Mouse (Mus musculus) left cerebral cortex, postnatal 4 days (tissue): ENCODE results near the gene Cox20. TPM values are rescaled to one million over a fixed set of nuclear protein-coding genes. Genes with fewer than 3 reads are reported as not detected.
A peak's percentile ranks its signal among the peaks of the same experiment; 100 is the strongest.
"Not testable (repeated sequence)": the region's sequence is repeated elsewhere in the genome, so short reads cannot be mapped to it uniquely, and the experiment has no call there.

Experiments
- DNase-seq: peaks from one replicate; pipeline ENCODE4 v3.0.0-alpha.2; 2022
- intact Hi-C: fragments of 180-260 bp; cut with DNase I; formaldehyde crosslinking; loops from one replicate; pipeline ENCODE4 v1.15.1; 2025
- total RNA-seq, 2 experiments: library from RNA; stranded (reverse); gene quantifications; 2 replicates each; pipeline ENCODE4 v1.2.3; 2021

Cox20 gene
- 10 to 100 TPM; 43.5 to 54.6 TPM for total RNA-seq

GRCm38 (mm10) chr1:178318389-178319184 lies at the start of gene Cox20:
Gene Cox20 (plus strand): TSS chr1:178319130.
- intact Hi-C loops, result loop anchor here (2.0 to 5.0 kb wide), 2 partner anchors 41 to 130 kb away; no protein-coding TSS in a partner anchor
- DNase-seq, result peak; percentile 98

GRCm38 (mm10) chr1:178270635-178271034 lies 48.3 kb upstream of the Cox20 start:
- DNase-seq, result no peak
- intact Hi-C loops, result no loop called here

DNA sequence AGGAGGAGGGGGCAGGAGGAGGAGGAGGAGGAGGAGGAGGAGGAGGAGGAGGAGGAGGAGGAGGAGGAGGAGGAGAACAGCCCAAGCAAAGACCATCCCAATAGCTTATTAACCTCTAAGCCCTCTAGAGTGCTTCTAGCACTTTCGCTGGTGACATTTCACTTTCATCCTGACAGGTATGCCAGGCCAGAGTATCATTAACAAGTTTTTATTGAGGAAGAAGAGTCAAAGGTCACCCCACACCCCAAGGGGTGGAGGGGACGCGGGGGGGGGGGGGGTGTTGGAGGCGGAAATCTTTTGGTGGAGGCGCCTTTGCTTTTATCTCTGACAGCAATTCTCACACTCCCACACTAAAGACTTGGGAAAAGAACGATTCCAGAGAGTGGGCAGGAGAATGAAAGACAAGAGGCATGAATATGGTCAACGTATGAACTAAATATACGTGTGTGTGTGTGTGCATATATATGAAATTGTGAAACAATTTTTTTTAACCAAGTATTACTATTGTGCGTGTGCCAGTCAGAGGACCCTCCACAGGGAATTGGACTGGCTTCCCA lies 43.7 kb upstream of the Cox20 start:
- no peak for DNase-seq

GRCm38 (mm10) chr1:178275738-178276053 lies 43.2 kb upstream of the Cox20 start:
- DNase-seq, result no peak
- intact Hi-C loops, result loop anchor here (5.0 kb wide), 1 partner anchor 42 kb away; the partner anchor contains the start of gene Cox20

More for the DNA sequence above, 43.7 kb upstream of the Cox20 start:
- intact Hi-C loops, result loop anchor here (5.0 kb wide), 1 partner anchor 42 kb away; the partner anchor contains the start of gene Cox20

DNA sequence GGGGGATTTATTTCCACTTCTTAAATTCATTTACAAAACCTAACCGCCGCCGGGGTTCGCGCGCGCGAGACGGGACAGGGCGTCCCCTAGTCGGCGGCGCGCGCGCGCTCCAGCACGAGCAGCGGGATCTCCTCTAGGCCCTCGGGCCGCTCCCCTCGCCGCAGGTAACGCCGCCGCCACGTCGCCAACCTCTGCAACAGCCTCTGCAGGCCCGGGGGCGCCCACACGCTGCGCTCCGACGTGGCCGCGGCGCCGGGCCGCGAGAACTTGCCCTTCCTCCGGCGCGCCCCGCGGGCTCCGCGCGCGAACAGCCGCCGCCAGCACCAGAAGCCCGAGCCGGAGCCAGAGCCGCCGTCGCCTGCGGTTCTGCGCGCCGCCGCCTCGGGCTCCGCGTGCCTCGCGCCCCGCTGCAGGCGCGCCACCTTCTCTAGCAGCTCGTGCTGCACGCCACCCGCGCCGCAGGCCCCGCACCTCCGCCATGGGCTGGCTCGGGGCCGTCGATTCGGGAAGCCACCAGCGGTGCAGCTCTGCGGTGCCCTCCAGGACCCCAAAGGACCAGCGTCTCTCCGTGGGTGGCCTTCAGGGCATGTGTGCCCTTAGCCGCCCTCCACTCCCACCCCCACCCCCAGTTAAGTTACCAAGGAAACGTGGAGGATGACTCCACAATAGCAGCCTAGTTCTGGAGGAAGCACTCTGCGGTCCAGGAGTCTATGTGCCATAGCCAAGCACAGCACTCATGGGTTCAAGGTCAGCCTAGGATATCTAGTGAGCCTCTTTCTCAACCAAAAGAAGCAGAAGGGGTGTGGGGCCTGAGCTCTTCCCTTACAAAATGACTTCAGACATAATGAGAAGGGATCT lies 42.6 kb upstream of the Cox20 start:
- peak; percentile 76 for DNase-seq
- intact Hi-C loops, result loop anchor here (5.0 kb wide), 1 partner anchor 41 kb away; the partner anchor contains the start of gene Cox20

DNA sequence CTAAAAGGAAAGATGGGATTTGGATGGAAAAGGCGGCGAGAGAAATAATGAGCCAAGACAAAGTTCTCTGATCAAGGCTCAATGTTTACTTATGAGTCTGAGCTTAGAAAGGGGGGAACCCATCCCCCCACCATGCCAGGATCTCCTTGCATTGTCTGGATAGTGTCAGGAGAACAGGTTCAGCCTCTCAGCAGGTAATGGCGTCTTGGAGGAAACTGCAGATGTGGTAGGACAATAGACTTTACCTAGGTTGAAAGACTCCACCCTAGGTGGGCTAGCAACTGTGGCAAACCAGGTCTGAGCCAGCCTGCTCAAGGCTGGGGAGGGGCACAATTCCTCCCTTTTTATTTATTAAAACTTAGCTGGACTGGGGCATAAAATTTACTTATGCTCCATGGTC lies 35.6 kb upstream of the Cox20 start:
- intact Hi-C loops, DNase-seq: not testable (repeated sequence)

- no peak for DNase-seq
- intact Hi-C loops, result no loop called here
These were observed 34.8 kb upstream of the Cox20 start for GRCm38 (mm10) chr1:178283946-178284720.

DNA sequence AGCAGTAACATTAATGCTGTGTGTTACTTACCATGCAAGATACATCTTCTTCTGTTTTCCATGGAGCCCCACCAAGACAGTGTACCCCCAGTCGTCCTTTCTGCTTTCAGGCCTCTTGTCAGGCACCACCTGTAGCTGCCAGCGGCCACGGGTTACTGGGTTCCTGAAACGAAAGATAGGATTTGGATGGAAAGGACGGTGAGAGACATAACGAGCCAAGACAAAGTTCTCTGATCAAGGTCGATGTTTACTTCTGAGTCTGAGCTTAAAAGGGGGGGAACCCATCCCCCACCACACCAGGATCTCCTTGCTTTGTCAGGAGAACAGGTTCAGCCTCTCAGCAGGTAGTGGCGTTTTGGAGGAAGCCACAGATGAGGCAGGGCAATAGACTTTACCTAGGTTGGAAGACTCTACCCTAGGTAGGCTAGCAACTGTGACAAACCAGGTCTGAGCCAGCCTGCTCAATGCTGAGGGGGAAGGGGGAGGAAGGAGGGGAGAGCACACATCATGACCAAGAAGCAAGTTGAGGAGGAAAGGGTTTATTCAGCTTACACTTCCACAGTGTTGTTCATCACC lies 31.2 kb upstream of the Cox20 start:
- intact Hi-C loops, result no loop called here
- DNase-seq, result no peak

GRCm38 (mm10) chr1:178291716-178292115 lies 27.2 kb upstream of the Cox20 start:
- intact Hi-C loops, result no loop called here

GRCm38 (mm10) chr1:178294051-178294450 lies 24.9 kb upstream of the Cox20 start:
- no peak for DNase-seq
- intact Hi-C loops, result no loop called here

More at GRCm38 (mm10) chr1:178291716-178292115, 27.2 kb upstream of the Cox20 start:
- DNase-seq, result no peak

- DNase-seq, result not testable (repeated sequence)
- intact Hi-C loops, result loop anchor here (5.0 kb wide), 1 partner anchor 154 kb away; no protein-coding TSS in a partner anchor
These were observed 17.7 kb upstream of the Cox20 start for GRCm38 (mm10) chr1:178301261-178301660.

DNA sequence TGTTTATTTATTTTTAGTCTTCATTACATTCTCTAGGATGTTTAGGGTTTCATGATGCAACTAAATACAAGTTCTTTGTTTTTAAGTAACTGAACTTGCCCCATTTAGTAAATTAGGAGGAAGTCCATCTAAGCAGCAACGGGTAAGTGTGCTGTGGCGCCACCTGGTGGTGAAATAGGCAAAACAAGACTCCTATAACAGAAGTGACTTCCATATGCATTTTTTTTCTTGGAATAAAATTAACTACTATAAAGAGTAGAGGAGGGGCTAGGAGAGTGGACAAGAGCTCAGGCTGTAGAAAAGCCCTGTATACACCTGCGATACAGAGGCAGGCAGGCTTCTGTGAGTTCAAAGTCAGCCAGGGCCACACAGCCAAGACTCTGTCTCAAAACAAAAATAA lies 15.5 kb upstream of the Cox20 start:
- intact Hi-C loops, result loop anchor here (5.0 kb wide), 1 partner anchor 156 kb away; no protein-coding TSS in a partner anchor
- DNase-seq, result peak; percentile 81

DNA sequence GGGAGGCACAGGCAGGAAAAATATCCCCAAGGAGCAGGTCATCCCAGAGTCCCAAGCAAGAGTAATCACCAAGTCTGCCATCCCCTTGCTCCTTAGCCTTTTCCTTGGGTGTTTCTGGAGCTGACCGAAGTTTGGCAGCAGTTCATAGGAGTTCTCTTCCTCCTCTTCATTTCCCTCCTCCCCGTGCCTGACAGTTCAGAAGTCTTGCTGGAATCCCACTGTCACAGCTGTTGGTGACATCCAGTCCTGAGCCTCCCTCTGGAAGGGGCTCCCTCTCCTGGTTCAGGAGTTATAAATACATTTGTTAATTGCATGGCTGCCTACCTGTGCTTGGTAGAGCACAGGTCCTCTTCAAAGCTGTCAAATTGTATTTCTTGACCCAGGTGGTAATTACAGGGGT lies 9.4 kb upstream of the Cox20 start:
- DNase-seq, result no peak
- intact Hi-C loops, result no loop called here

- DNase-seq, result no peak
- intact Hi-C loops, result no loop called here
These were observed 8.8 kb upstream of the Cox20 start for GRCm38 (mm10) chr1:178310128-178310527.

DNA sequence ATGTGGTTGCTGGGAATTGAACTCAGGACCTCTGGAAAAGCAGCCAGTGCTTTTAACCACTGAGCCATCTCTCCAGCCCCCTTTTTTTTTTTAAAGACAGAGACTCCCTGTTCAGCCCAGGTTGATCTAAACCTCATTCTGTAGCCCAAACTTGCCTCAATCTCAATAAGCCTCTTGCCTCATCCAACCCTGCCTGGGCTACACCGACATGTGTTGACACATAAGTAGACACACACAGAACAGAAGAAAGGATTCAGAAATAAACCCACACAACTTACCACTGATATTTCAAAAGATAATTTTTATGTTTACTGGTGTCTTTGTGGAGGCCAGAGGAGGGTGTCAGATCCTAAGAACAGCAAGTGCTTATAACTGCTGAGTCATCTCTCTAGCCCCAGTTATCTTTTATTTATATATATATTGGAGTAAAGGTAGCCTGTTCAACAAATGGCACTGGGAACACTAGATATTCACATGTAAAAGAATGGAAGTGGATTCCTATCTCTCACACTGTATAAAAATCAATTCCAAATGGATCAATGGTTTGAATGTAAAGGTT lies 5.8 kb upstream of the Cox20 start:
- no peak for DNase-seq
- intact Hi-C loops, result no loop called here

DNA sequence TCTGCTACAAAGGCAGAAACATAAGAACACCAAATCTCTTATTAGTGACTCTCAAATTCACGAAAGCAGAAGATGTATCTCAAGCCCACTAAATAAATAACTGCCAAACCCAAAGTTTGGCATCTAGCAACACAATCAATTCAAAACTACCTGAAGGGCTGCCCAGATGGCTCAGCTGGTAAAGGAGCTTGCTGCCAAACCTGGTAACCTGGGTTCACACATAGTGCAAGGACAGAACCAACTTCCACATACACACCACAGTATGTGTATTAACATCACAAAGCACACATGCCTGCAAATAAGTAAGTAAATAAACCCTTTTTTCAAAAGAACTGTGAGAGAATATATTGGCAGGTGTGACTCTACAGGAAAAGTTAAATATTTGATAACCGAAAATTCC lies 4.7 kb upstream of the Cox20 start:
- DNase-seq, result no peak
- intact Hi-C loops, result no loop called here

DNA sequence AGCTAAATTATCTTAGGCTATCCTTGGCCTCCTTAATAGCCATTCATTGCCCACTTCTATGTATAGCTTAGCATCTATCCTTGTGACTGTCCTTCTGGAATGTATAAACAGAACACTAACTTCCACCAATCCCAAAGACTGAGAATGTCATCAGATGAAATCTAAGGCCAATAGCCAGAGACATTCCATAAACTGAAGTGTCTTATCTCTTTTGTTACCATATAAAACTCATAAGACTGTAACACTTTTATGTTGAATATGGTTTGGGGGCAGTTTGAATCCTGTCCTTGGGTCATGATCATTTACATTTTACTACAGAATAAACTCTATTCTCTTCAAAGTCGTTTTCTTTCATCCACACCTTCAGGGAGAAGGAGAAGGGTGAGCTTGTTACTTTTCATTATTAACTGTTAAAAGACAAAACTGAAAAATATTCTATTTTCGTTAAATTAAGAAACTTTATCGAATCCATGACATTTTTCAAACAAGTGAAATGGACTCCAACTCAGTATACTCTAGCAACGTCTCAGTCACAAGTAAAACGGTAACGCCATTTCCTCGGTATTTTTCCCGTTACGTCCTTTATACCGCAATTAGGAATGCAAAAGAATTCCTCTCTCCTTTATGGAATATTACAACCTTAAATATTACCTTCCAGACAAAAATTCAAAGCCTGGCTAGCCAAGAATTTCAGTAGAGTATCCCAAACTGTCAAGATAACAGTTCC lies 1.5 kb upstream of the Cox20 start:
- no peak for DNase-seq
- intact Hi-C loops, result loop anchor here (2.0 to 5.0 kb wide), 2 partner anchors 40 to 131 kb away; no protein-coding TSS in a partner anchor

DNA sequence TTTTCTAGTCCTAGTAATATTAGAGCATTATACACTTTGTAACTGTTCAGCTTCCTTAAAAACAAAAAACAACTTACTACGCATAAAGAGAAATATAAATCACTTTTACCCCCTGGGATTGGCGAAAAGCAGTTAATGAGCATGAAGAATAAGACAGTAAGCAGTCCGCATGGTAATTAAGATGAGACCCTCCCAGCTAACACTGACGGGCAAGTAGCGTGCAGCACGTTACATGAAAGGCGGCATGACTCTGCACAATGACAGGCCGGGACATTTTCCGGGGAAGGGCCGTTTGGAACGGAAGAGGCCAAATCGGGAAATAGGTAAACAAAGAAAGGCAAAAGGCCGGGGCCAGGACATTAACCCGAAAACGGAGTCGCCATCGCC lies 935 bp upstream of the Cox20 start:
- peak; percentile 89 for DNase-seq
- intact Hi-C loops, result loop anchor here (2.0 to 5.0 kb wide), 2 partner anchors 41 to 131 kb away; no protein-coding TSS in a partner anchor
